Mouse (Mus musculus) brain, adult 2 months (tissue): ENCODE results near the gene Cdh19.
A peak's percentile ranks its signal among the peaks of the same experiment; 100 is the strongest.

Experiments
- DNase-seq: peaks from one replicate; pipeline ENCODE4 v3.0.0; 2011; ENCODE audit warnings: low read depth, low spot score

Gene Cdh19

DNA sequence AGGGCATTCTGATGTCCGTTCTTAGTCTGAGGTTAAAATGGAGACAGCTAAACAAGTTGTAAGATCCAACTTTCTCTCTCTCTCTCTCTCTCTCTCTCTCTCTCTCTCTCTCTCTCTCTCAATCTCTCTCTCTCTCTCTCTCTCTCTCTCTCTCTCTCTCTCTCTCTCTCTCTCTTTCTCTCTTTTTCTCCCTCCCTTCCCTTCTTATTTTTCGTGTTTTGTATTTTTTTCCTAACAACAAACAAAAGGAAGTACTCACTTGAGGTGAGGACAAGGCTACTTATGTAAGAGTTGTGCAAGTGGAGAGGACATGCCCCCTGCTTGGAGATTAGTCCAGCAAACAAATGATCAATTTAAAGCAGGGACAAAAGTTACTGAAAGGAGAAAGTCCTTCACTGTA, at the start of gene Cdh19:
TSS of gene Cdh19 (minus strand) at position 101 of the 400 bp plus-strand sequence.
- DNase-seq = no peak

DNA sequence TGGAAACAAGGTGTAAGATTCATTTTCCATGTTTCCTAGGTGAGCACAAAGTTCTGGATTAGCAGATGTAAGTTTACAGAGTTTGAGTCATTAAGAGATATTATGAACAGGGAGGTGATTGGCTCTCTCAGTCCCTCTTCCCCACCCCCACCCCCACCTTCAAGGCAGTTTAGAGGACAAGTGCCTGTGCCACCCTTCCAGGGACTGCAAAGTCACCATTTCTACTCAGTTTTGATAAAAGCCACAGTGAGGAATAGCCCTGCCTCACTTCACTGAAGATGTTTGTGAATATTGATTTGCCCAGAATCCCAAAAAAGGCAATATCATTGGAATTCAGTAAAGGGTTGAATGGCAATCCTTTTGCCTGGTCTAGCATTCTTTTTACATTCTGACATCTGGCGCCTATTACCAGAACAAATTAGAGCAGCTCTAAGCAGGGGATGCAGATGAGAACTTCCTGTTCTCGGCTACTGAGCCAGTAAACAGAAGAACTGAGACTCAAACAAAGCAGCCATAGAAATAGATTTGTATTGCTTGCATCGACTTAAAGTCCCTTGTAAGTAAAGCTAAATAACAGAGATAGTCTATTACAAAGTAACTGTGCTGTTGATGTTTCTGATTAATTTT, 43.2 kb upstream of the Cdh19 start:
- peak; percentile 50 for DNase-seq

DNA sequence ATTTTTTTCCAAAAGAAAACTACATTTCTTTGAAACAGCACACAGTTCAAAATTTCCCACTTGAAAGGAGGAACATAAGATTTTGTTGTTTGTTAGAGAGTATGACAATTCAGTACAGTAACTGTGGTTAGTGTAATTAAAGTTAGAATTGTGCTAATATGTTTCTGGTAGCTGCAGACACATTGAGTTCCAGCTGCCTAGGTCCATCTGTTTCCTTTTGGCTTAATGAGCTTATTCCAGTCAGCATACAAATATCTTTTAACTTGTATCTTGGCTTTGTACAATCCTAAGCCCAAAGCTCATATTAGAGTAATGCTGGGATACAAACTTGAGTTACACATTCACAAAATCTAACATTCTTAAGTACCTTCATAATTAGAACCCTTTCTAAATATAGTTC, 40.3 kb upstream of the Cdh19 start:
- peak; percentile 35 for DNase-seq

DNA sequence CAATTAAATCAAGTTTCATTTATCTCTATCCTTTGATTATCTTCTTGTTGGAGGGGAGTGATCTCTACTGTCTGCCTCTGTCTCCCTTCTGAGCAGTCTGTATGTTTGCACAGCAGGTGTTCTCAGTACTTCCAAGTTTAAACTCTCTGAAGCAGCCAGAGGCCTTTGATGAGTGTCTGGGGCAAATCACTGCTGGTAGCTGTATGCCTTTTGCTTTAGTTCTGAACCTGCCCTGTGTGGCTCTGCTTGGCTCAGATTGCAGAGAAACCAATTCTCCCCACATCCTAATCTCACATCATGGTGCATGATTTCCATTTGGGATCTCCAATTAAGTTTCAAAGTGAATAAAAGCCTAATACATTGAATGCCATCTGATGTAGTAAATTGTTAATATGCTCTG, 12.4 kb upstream of the Cdh19 start:
- peak; percentile 17 for DNase-seq

DNA sequence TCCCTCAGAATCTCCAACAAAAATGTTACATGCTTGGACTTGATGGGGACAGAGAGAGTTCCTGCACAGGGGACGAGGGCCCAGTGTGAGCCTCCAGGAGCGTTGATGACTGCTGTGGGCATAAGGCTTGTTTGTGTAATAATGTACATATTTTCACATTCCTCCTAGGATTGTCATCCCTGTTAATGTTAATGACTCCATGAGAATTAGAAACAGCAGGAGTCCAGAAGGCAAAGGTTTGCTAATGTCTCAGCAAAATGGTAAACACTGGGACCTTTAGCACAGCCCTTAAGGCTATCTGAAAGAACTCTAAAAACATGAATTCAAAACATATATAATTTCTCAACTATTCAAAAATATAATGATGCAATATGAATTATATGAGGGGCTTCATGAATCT, 8.2 kb downstream of the Cdh19 start:
- no peak for DNase-seq

DNA sequence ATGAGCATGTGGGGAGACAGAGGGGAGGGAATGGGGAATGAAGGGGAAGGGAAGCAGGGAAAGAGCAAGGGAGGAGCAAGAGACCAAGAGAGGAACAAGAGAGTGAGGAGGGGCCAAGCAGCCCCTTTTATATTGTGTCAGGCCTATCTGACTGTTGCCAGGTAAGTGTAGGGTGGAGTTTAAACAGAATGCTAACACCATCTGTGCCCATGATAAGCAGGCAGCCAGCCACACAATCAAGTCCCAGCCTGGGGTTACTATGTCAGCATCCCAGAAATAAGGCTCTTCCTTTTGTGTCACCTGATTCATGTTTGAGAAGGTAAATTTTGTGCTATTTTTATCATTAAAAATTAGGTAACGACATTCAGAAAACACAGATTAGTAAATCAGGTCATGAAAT, 67.6 kb downstream of the Cdh19 start:
- no peak for DNase-seq

DNA sequence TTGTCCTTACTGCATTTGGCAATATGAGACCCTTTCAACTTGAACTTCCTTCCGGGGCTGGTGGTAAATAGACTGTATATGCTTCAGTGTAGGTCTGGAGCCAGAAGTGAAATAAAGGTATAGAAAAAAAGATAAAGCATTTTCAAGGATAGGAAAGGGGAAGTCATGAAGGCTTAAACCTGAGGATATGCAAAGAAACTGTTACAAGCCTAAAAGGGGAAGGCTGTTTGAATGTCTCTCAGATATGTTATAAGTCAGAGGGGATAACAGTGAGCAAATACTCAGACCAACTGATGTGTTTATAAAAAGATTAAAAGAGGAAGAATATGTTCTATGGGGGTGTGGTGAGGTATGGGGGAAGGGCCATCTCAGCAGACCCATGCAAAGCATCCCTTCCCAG, 68.2 kb downstream of the Cdh19 start:
- DNase-seq = no peak

DNA sequence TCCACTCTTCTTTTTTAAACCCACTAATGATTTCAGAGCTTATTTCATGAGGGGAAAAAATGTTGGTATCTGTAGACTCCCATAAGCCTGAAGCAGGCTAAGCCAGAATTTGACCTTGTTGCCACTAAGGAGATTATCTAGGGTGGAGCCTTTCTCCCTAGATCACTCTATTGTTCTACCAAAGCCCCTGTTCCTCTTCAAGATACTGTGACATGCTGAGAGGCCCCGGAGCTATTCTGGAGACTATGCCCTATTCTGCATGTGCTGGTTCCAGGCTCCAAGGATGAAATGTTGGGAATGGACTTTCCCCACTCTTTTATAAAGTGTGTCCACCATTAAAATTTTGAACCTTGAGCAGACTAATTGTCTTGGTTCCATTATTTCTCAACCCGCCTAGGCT, 73.1 kb downstream of the Cdh19 start:
- DNase-seq = no peak
